Mouse (Mus musculus): Measurements from ENCODE around the gene Dgkz. TPM values are rescaled to one million over a fixed set of nuclear protein-coding genes. Genes with fewer than 3 reads are reported as not detected.

Dgkz gene
- polyA plus RNA-seq, 1 experiment = 252 TPM

DNA sequence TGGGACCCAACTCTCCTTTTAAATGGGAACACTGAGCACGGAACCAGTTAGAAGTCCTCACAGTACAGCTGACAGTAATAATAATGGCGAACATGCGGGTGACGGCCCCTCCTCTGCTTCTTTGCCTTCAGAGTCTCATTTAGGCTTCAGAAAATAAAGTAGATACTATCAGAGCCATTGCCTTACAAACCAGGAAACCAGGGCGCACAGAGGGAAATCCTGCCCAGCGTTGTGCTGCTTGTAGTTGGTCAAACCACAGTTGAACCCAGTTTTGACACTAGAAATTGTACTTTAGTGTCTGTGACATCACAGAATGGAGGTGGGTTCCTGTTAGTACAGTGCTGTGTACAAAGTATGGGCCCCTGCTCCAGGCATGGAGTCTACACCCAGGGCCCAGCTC lies 38.6 kb upstream of the Dgkz start:
- 59% methylated on average over 6 of the region's 6 CpGs for WGBS

DNA sequence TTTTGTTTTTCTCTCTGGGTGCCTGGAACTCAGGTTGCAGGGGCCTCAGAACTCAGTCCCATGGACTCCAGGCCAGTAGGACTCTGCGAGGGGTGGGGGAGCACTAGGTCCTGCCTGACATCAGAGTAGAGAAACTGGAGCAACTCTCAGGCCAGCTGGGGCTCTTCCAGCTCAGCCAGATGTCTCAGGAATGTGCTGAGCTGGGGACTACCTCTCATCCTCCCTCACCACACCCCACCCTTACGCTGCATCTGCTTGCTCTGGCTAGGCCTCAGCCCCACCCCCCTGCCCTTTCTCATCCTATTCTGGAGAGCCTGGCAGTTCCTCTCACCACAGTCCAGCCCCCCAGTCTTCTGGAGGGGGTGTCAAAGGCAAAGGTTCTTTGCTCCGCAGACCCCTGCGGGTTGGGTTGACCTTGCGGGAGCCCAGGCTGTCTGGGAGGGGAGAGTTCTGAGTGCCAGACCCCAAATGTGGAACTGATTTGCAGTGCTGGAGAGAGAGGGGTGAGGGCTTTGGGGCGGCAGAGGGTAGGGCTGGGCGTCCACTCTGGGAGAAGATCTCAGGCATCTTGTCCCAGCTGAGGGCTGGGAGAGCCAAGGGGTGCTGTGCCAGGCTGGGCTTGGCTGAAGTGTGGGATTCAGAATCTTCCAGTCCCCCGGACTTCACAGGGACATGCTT lies 37.2 kb upstream of the Dgkz start:
- DNase-seq = no peak
- H3K4me3 ChIP-seq (replicated peaks; ENCODE audit: extremely low read depth, low read depth, low read length) = no peak overlapping the region
- peaks cover 6% of the 10 kb centered on the region for H3K4me1 ChIP-seq (ENCODE audit: control insufficient read depth, insufficient read depth, low read length)
- 53% methylated on average over 8 of the region's 8 CpGs for WGBS
- TF ChIP-seq CTCF (IDR thresholded peaks at IDR 0.05; ENCODE audit: insufficient read depth, low read length) (no peak), POLR2A (IDR thresholded peaks at IDR 0.05; ENCODE audit: borderline replicate concordance, extremely low read depth, low read depth, low read length) (no peak)

More for the DNA sequence above, 38.6 kb upstream of the Dgkz start:
- H3K4me3 ChIP-seq (replicated peaks; ENCODE audit: extremely low read depth, low read depth, low read length) = no peak overlapping the region
- TF ChIP-seq CTCF (IDR thresholded peaks at IDR 0.05; ENCODE audit: insufficient read depth, low read length) (no peak), POLR2A (IDR thresholded peaks at IDR 0.05; ENCODE audit: borderline replicate concordance, extremely low read depth, low read depth, low read length) (no peak)
- no peak for DNase-seq
- peaks cover 3% of the 10 kb centered on the region for H3K4me1 ChIP-seq (ENCODE audit: control insufficient read depth, insufficient read depth, low read length)

DNA sequence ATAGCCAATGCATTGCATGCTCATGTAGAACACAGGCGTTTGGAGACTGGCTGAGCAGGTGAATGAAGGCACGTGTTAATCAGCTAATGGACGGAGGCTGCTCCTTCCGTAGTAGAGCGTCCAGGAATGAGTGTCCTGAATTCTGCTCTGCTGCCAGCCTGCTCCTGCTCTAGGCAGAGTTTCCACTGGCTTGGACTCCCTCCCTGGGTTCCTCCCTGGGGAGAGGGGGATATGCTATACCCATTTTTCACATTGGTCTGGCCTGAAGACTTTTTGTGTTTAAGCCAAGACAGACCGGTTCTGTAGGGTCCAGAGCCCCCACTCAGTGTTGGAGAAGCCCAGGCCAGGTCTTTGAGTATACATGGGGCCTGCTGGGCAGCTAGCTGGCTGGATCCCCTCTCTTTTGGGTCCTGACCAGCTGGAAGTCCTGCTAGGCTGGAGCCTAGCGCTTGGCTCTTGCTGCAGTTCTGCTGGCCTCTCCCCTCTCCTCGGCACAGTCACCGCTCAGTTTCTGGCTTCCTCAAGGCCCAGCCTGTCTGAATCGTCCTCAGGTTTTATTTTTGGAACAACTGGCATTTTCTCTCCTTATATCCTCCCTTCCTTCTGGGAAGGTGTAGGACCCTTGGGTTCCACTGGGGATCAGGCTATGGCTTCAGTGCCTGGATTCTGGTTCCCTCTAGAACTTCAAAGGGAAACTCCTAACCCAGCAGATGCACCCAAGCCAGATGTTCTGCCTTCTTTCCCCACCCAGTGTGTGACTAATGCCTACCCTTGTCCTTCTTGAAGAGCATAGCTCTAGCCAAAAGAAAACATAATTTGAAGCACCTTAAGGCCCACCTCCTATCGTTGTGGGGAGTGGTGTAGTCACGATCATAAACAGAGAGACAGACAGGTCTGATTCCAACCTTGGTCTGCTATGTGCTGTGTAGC lies 36.0 kb upstream of the Dgkz start:
- no peak for DNase-seq
- 64% methylated on average over 12 of the region's 12 CpGs for WGBS
- Histone ChIP-seq H3K4me3 (replicated peaks; ENCODE audit: extremely low read depth, low read depth, low read length) (no peak overlapping the region), H3K4me1 (ENCODE audit: control insufficient read depth, insufficient read depth, low read length) (peaks cover 10% of the 10 kb centered on the region)
- TF ChIP-seq POLR2A (IDR thresholded peaks at IDR 0.05; ENCODE audit: borderline replicate concordance, extremely low read depth, low read depth, low read length) (no peak), CTCF (IDR thresholded peaks at IDR 0.05; ENCODE audit: insufficient read depth, low read length) (no peak)

- 3% methylated on average over 20 of the region's 20 CpGs for WGBS
- Histone ChIP-seq H3K4me1 (ENCODE audit: control insufficient read depth, insufficient read depth, low read length) (peaks cover 10% of the 10 kb centered on the region), H3K4me3 (replicated peaks; ENCODE audit: extremely low read depth, low read depth, low read length) (peak overlapping the region; percentile 91)
- no peak for TF ChIP-seq POLR2A (IDR thresholded peaks at IDR 0.05; ENCODE audit: borderline replicate concordance, extremely low read depth, low read depth, low read length)
- TF ChIP-seq CTCF (IDR thresholded peaks at IDR 0.05; ENCODE audit: insufficient read depth, low read length) = no peak
- DNase-seq = no peak
These were observed 33.1 kb upstream of the Dgkz start for GRCm38 (mm10) chr2:92008623-92009404.

DNA sequence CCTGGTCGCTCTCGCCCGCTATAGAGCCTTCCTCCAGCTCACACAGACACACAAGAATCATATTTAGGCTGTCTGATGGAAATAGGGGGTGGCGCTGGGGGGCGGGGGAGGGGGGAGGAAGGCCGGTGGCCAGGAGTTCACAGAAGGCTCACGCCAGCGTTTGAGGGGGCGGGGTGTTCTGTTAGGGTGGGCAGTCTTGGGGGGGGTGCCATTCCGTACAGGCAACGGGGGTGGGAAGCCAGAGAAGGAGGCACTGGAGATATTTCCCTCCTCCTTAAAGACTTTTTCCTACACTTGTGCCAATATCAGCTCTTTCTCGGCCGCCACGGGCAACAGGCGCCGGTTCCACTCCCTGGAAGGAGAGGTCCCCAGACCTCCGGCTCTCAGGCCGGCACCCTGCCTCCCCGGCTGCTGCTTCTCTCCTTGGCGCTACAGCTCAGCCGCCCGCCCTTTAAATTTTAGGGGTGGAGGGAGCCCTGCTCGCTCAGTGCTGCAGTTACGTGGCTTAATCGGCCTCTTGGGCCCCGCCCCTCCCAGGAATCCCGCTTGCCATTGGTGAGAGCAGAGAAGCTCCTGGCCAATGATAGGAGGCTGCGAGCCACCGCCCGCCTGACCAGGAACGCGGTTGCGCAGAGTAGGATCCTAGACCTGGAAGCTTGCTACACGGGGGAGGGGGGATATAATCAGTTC lies 32.4 kb upstream of the Dgkz start:
- 1% methylated on average over 32 of the region's 34 CpGs for WGBS
- Histone ChIP-seq H3K4me1 (ENCODE audit: control insufficient read depth, insufficient read depth, low read length) (peaks cover 10% of the 10 kb centered on the region), H3K4me3 (replicated peaks; ENCODE audit: extremely low read depth, low read depth, low read length) (peak overlapping the region; percentile 91)
- TF ChIP-seq POLR2A (IDR thresholded peaks at IDR 0.05; ENCODE audit: borderline replicate concordance, extremely low read depth, low read depth, low read length) (peak; percentile 79; the same call in 1 of the 2 replicates), CTCF (IDR thresholded peaks at IDR 0.05; ENCODE audit: insufficient read depth, low read length) (no peak)
- DNase-seq = peak; percentile 91

DNA sequence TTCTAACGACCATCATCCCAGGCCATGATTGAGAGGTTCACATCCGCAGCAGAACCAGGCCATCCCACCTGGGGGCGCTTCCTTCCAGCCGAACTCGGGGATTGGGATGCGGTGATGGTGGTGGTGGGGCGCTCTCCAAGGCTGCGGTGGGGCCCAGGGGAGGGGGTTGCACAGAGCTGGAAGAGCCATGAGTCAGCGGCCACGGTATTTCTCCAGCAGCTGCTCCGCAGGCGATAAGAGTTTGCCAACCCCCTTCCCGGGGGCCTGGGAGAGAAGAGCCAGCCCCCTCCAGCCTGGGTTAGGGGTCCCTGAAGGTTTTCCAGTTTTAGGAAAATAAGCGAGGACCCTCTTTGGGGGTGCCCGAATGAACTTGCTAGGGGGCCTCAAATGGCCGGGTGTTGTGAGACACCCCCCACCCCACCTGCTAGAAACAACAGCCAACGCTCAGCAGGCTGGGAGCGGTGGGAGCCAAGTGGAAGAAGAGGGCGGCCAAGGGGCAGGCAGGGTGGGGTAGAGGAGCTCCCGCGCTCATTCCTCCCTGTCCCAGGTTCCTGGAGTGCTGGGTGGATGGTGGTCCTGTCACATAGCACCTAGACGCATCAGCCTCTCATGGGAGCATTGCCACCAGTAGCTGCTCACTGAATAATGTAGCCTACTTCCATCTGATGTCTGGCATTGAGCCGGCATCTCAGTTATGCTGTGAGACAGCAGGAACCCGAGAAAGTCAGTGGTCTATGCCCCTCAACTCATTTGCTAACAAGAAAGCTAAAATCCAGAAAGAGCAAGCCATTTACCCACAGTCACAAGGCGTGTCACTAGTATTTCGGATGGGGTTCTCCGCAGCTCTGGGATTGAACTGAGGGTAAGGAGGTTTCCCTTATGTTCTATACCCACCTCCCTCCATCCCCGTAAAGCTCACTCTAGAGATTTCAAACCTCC lies 31.6 kb upstream of the Dgkz start:
- TF ChIP-seq CTCF (IDR thresholded peaks at IDR 0.05; ENCODE audit: insufficient read depth, low read length) = peak; percentile 37; the same call in 1 of the 2 replicates
- no peak for TF ChIP-seq POLR2A (IDR thresholded peaks at IDR 0.05; ENCODE audit: borderline replicate concordance, extremely low read depth, low read depth, low read length)
- WGBS = 5% methylated on average over 28 of the region's 28 CpGs
- Histone ChIP-seq H3K4me3 (replicated peaks; ENCODE audit: extremely low read depth, low read depth, low read length) (peak overlapping the region; percentile 20), H3K4me1 (ENCODE audit: control insufficient read depth, insufficient read depth, low read length) (peaks cover 10% of the 10 kb centered on the region)
- no peak for DNase-seq

DNA sequence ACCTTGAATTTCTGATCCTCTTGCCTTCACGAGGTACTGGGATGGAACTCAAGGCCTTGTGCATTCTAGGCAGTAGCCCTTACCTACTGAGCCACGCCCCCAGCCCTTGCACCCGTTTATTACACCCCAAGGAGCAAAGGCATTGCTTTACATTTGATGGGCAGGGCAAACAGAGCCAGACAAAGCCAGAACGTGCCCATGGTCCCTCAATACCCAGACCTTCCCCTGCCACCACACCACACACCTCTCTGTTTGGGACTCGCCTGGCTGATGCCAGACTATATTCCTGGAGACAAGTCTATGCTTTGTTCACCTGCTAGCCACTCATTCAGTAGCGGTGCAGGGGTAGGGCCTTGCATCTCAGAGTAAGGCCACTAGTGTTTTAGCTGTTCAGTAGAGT lies 30.8 kb upstream of the Dgkz start:
- DNase-seq = no peak
- TF ChIP-seq CTCF (IDR thresholded peaks at IDR 0.05; ENCODE audit: insufficient read depth, low read length) (no peak), POLR2A (IDR thresholded peaks at IDR 0.05; ENCODE audit: borderline replicate concordance, extremely low read depth, low read depth, low read length) (no peak)
- H3K4me3 ChIP-seq (replicated peaks; ENCODE audit: extremely low read depth, low read depth, low read length) = no peak overlapping the region
- 62% methylated on average over 6 of the region's 6 CpGs for WGBS
- peaks cover 10% of the 10 kb centered on the region for H3K4me1 ChIP-seq (ENCODE audit: control insufficient read depth, insufficient read depth, low read length)

GRCm38 (mm10) chr2:92004617-92005016 lies 29.0 kb upstream of the Dgkz start:
- WGBS = 46% methylated on average over 7 of the region's 7 CpGs
- H3K4me1 ChIP-seq (ENCODE audit: control insufficient read depth, insufficient read depth, low read length) = peaks cover 10% of the 10 kb centered on the region
- no peak overlapping the region for H3K4me3 ChIP-seq (replicated peaks; ENCODE audit: extremely low read depth, low read depth, low read length)
- TF ChIP-seq CTCF (IDR thresholded peaks at IDR 0.05; ENCODE audit: insufficient read depth, low read length) (no peak), POLR2A (IDR thresholded peaks at IDR 0.05; ENCODE audit: borderline replicate concordance, extremely low read depth, low read depth, low read length) (no peak)
- DNase-seq = no peak
